Mouse (Mus musculus): ENCODE data around the gene Cmtm4. TPM values are rescaled to one million over a fixed set of nuclear protein-coding genes. Genes with fewer than 3 reads are reported as not detected.

The Cmtm4 gene
- polyA plus RNA-seq, 2 experiments from 2014 or later: 0.40 TPM

GRCm38 (mm10) chr8:104410628-104411273, 15.1 kb upstream of the Cmtm4 start:
- ATAC-seq: no peak

- ATAC-seq: no peak
Measured at GRCm38 (mm10) chr8:104408328-104409110, 12.9 kb upstream of the Cmtm4 start.

DNA sequence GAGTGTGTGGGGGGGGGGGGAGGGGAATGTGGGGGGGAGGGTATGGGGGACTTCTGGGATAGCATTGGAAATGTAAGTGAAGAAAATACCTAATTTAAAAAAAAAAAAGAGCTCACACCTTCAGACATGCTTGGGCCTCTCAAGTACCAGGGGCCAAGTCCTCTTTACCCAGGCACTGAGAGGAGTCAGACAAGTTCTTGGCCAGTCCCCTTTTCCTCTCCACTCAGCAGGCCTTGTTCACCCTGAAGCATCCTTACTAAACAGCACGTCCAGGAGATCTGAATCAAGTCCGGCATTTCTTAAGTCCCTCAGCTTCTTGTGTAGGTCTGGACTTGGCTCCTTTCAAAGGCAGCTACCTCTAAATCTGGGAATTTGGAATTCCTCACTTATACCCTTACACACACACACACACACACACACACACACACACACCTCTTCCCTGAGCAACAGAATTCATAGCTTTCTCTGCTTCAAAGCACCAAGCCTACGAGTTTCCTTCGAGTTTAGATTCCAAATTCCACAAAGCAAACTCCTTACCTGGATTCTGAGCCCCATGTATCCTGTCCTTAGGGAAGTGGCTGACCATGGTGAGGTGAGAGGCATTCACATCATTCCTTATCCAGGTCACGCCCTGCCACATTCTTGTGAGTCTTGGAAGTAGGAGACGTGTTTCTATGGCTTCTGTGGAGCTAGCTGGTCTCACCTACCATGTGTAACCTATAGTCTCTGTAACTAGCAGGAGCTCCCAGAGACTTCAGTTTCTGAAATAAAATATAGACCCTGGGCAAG, 10.9 kb upstream of the Cmtm4 start:
- no peak for ATAC-seq

GRCm38 (mm10) chr8:104405430-104406187, 10.0 kb upstream of the Cmtm4 start:
- no peak for ATAC-seq

DNA sequence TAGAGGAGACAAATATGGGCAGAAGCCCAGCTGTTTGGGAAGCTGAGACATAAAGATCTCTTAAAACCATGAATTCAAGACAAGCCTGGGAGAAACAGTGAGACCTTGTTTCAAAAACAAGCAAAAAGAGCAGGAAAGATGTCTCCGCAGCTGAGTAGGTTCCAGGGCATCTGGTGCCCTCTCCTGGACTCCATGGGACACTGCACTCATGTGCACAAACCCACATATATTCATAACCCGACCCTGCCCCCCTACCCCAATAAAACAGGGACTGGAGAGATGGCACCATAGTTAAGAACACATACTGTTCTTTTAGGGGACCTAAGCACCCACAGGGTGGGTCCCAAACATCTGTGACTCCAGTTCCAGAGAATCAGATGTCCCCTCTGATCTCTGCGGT, 8.0 kb upstream of the Cmtm4 start:
- ATAC-seq: no peak

- ATAC-seq: peak; percentile 55
Measured at GRCm38 (mm10) chr8:104394801-104395702, 555 bp downstream of the Cmtm4 start.

- no peak for ATAC-seq
Measured at GRCm38 (mm10) chr8:104393767-104394166, 1.8 kb downstream of the Cmtm4 start.

- ATAC-seq: no peak
Measured at GRCm38 (mm10) chr8:104393139-104393538, 2.5 kb downstream of the Cmtm4 start.

GRCm38 (mm10) chr8:104390245-104390644, 5.4 kb downstream of the Cmtm4 start:
- ATAC-seq: no peak

DNA sequence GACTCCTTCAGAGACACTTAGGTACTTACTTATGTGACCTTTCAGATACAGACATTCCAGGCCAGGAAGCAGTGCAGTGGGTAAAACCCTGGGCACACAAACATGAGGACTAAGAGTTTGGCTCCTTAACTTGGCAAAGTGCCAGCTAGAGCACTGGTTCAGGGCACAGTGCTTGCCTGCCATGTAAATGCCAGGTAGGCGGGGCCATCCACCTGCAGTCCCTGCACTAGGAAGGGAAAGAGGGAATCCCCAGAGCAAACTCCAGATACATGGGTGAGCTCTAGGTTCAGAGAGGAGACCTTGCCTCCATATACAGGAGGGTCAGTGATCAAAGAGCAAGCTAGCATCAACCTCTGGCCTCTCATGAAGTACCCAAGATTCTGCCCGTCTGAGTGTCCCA, 7.6 kb downstream of the Cmtm4 start:
- ATAC-seq: no peak

- no peak for ATAC-seq
Measured at GRCm38 (mm10) chr8:104387501-104387900, 8.1 kb downstream of the Cmtm4 start.

DNA sequence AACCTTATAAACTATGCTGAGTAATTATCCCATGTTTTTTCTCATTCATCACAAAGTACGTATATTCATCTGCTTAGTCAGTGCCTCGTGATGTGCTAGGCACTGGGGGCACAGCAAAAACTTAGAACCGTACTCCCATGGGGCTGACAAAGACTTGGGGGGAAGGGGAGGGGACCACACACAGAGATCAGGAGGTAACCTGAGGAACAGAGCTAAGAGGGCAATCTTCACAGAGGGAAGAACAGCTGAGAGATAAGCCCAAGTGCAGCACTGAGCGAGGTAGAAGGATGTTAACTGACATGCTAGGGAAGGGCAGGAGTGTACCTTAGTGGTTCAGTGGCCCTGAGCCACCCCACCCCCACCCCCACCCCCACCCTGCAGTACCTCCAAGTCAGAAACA, 8.9 kb downstream of the Cmtm4 start:
- ATAC-seq: no peak

GRCm38 (mm10) chr8:104383977-104384376, 11.6 kb downstream of the Cmtm4 start:
- ATAC-seq: no peak

- ATAC-seq: no peak
Measured at GRCm38 (mm10) chr8:104383296-104383695, 12.3 kb downstream of the Cmtm4 start.

GRCm38 (mm10) chr8:104380961-104381411, 14.6 kb downstream of the Cmtm4 start:
- ATAC-seq: no peak

DNA sequence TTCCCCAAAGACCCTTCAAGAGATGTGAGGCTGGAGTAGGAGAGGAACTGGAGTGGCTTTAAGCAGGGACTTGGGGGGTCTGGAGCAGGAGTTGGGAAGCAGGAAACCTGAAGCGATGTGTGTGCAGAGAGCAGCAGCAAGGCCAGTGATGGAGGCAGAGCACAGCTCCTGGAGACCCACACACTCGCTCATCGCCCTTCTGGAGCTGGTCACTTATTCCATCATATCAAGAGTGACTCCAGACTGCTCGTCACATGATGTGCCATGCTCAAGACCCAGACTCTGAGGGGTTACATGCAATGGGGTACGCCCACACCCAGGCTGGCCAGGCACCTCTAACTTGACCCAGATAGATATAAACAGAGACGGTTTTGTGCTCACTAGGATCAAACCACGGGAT, 15.3 kb downstream of the Cmtm4 start:
- no peak for ATAC-seq

DNA sequence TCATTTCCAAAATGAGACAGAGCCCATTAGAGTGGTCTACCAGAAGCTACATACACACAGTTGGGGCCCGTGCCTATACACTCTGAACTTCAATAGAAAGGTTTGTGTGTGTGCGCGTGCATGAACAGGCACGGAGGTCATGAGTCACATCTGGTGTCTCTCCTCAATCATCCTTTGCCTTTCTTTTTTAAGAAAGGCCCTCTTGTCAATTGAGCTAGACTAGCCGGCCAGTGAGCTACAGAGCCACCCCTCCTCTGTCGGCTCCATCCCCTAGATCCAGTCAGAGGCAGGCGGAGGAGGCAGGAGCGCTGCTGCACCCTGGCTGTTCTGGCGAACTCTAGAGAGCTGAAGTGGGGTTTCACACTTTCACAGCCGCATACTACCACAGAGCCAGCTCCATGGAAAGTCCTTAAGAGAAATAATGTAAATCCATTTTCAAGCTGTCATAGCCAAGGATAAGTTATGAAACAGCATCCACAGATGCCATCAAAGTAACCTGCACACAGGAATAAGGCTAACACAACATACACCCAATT, 16.2 kb downstream of the Cmtm4 start:
- ATAC-seq: no peak

DNA sequence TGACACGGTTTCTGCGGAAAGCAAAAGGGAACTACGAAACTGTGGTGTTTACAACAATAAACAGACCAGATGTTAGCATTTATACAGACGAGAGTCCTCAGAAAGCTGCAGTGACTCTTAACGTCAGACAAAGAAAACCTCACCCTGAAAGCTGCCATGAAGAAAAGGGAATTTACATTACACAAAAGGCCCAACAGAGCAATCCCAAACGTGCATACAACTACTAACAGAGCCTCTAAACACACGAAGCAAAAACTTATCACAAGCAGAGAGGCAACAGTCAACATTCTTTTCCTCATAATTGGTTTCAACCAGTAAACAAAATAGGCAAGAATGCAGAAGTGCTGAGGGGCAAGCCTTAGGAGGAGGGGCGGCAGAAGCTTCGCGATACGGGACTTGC, 18.9 kb downstream of the Cmtm4 start:
- ATAC-seq: no peak

GRCm38 (mm10) chr8:104375959-104376358, 19.6 kb downstream of the Cmtm4 start:
- ATAC-seq: no peak

DNA sequence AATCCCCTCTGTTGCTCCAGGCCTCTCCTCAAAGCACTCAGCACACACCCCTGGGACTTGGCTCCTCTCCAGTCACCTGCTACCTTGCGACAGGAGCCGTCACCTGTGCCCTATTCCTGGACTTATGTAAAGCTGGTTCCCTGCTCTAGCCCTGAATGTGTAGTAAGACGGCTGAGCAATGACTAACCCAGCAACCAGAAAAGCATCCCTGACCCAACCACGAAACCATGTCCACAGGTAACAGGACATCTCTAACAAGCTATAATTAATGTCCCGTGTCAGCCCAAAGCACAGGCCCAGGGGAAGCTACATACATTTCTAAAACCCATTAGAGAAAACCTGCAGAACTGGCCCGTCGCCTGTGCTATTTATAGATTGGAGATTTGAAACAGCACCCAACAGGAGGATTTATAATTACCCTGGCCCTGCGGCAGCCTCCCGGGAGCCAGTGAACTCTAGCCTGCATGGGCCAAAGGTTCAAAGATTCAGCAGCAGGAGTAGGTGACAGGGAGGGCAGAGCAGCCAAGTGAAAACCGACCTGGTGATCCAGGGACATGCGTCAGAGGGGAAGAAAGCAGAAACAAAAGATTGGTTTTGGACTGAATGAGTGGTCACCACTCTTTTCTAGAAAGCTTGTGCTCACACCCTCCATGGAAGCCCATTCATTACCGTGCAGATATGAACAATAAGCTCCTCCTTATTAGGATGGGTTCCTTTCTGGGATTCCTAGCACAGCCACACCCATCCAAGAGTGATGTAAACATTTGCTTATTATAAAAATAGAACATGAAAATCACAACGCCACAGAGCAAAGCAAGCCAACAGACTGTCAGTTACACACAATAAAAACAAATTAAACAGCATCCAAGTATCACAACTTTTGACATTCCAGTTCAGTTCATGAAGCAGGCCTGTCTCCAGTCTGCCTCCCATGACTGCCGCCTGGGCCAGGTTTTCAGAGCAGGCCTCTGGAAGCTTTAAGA, 20.5 kb downstream of the Cmtm4 start:
- ATAC-seq: no peak
